Mouse (Mus musculus): Measurements from ENCODE around the gene Clcn2. TPM values are rescaled to one million over a fixed set of nuclear protein-coding genes. Genes with fewer than 3 reads are reported as not detected.

Gene Clcn2
- polyA plus RNA-seq, 1 experiment from 2014 or later: 18.7 TPM

GRCm38 (mm10) chr16:20703699-20704400 is 13.7 kb downstream of the Clcn2 start:
- Histone ChIP-seq H3K9me3 (ENCODE audit: low read length) (no peaks in the 10 kb centered on the region), H3K27ac (ENCODE audit: low read length) (no peak overlapping the region), H3K27me3 (ENCODE audit: insufficient read depth, low read length) (no peaks in the 10 kb centered on the region), H3K9ac (replicated peaks; ENCODE audit: low read length) (no peak overlapping the region), H3K4me3 (ENCODE audit: low read length) (no peak overlapping the region), H3K4me1 (ENCODE audit: insufficient read depth, low read length) (peaks cover 17% of the 10 kb centered on the region), H3K4me2 (replicated peaks; ENCODE audit: low read depth, low read length) (no peak overlapping the region), H3K36me3 (ENCODE audit: insufficient read depth, low read length) (peaks cover 15% of the 10 kb centered on the region)
- WGBS: 89% methylated on average over 6 of the region's 6 CpGs
- no peak for ATAC-seq (ENCODE audit: low FRiP score, low TSS enrichment)

GRCm38 (mm10) chr16:20703071-20703470 is 14.5 kb downstream of the Clcn2 start:
- no peak overlapping the region for H3K4me2 ChIP-seq (replicated peaks; ENCODE audit: low read depth, low read length)
- no peak for ATAC-seq (ENCODE audit: low FRiP score, low TSS enrichment)
- peaks cover 12% of the 10 kb centered on the region for H3K36me3 ChIP-seq (ENCODE audit: insufficient read depth, low read length)
- H3K4me3 ChIP-seq (ENCODE audit: low read length): no peak overlapping the region
- 88% methylated on average over 10 of the region's 10 CpGs for whole genome bisulfite sequencing
- H3K9ac ChIP-seq (replicated peaks; ENCODE audit: low read length): no peak overlapping the region
- H3K27me3 ChIP-seq (ENCODE audit: insufficient read depth, low read length): no peaks in the 10 kb centered on the region
- H3K27ac ChIP-seq (ENCODE audit: low read length): no peak overlapping the region
- H3K4me1 ChIP-seq (ENCODE audit: insufficient read depth, low read length): peaks cover 17% of the 10 kb centered on the region
- H3K9me3 ChIP-seq (ENCODE audit: low read length): no peaks in the 10 kb centered on the region

- Histone ChIP-seq H3K4me3 (ENCODE audit: low read length) (no peak overlapping the region), H3K36me3 (ENCODE audit: insufficient read depth, low read length) (peaks cover 7% of the 10 kb centered on the region), H3K9ac (replicated peaks; ENCODE audit: low read length) (peak overlapping the region; percentile 64; the same call in 1 of the 2 replicates), H3K4me2 (replicated peaks; ENCODE audit: low read depth, low read length) (peak overlapping the region; percentile 32), H3K4me1 (ENCODE audit: insufficient read depth, low read length) (peaks cover 17% of the 10 kb centered on the region), H3K27me3 (ENCODE audit: insufficient read depth, low read length) (no peaks in the 10 kb centered on the region), H3K27ac (ENCODE audit: low read length) (peak overlapping the region; percentile 84), H3K9me3 (ENCODE audit: low read length) (no peaks in the 10 kb centered on the region)
- peak; percentile 73 for ATAC-seq (ENCODE audit: low FRiP score, low TSS enrichment)
- 5% methylated on average over 8 of the region's 8 CpGs for WGBS
Measured at GRCm38 (mm10) chr16:20702522-20702893, 15.0 kb downstream of the Clcn2 start.

- 16% methylated on average over 12 of the region's 12 CpGs for whole genome bisulfite sequencing
- Histone ChIP-seq H3K9me3 (ENCODE audit: low read length) (no peaks in the 10 kb centered on the region), H3K4me1 (ENCODE audit: insufficient read depth, low read length) (peaks cover 17% of the 10 kb centered on the region), H3K27ac (ENCODE audit: low read length) (peak overlapping the region; percentile 84), H3K9ac (replicated peaks; ENCODE audit: low read length) (peak overlapping the region; percentile 64), H3K36me3 (ENCODE audit: insufficient read depth, low read length) (peaks cover 4% of the 10 kb centered on the region; the same call in 1 of the 2 replicates), H3K4me2 (replicated peaks; ENCODE audit: low read depth, low read length) (peak overlapping the region; percentile 32), H3K4me3 (ENCODE audit: low read length) (no peak overlapping the region), H3K27me3 (ENCODE audit: insufficient read depth, low read length) (no peaks in the 10 kb centered on the region)
- ATAC-seq (ENCODE audit: low FRiP score, low TSS enrichment): peak; percentile 56
Measured at GRCm38 (mm10) chr16:20701729-20702521, 15.6 kb downstream of the Clcn2 start.

GRCm38 (mm10) chr16:20701316-20701715 is 16.2 kb downstream of the Clcn2 start:
- ATAC-seq (ENCODE audit: low FRiP score, low TSS enrichment): peak; percentile 72
- 30% methylated on average over 7 of the region's 7 CpGs for WGBS
- Histone ChIP-seq H3K36me3 (ENCODE audit: insufficient read depth, low read length) (peaks cover 4% of the 10 kb centered on the region; the same call in 1 of the 2 replicates), H3K4me3 (ENCODE audit: low read length) (no peak overlapping the region), H3K9me3 (ENCODE audit: low read length) (no peaks in the 10 kb centered on the region), H3K27me3 (ENCODE audit: insufficient read depth, low read length) (no peaks in the 10 kb centered on the region), H3K27ac (ENCODE audit: low read length) (peak overlapping the region; percentile 84), H3K4me2 (replicated peaks; ENCODE audit: low read depth, low read length) (no peak overlapping the region), H3K9ac (replicated peaks; ENCODE audit: low read length) (peak overlapping the region; percentile 64), H3K4me1 (ENCODE audit: insufficient read depth, low read length) (peaks cover 18% of the 10 kb centered on the region)

- no peak overlapping the region for H3K4me2 ChIP-seq (replicated peaks; ENCODE audit: low read depth, low read length)
- H3K4me1 ChIP-seq (ENCODE audit: insufficient read depth, low read length): peaks cover 30% of the 10 kb centered on the region
- H3K27ac ChIP-seq (ENCODE audit: low read length): no peak overlapping the region
- ATAC-seq (ENCODE audit: low FRiP score, low TSS enrichment): no peak
- no peak overlapping the region for H3K4me3 ChIP-seq (ENCODE audit: low read length)
- no peaks in the 10 kb centered on the region for H3K9me3 ChIP-seq (ENCODE audit: low read length)
- WGBS: 51% methylated on average over 5 of the region's 5 CpGs
- no peak overlapping the region for H3K9ac ChIP-seq (replicated peaks; ENCODE audit: low read length)
- H3K27me3 ChIP-seq (ENCODE audit: insufficient read depth, low read length): no peaks in the 10 kb centered on the region
- H3K36me3 ChIP-seq (ENCODE audit: insufficient read depth, low read length): no peaks in the 10 kb centered on the region
Measured at GRCm38 (mm10) chr16:20700036-20700435, 17.5 kb downstream of the Clcn2 start.

- Histone ChIP-seq H3K9ac (replicated peaks; ENCODE audit: low read length) (no peak overlapping the region), H3K9me3 (ENCODE audit: low read length) (no peaks in the 10 kb centered on the region), H3K4me3 (ENCODE audit: low read length) (no peak overlapping the region), H3K27me3 (ENCODE audit: insufficient read depth, low read length) (no peaks in the 10 kb centered on the region), H3K4me2 (replicated peaks; ENCODE audit: low read depth, low read length) (no peak overlapping the region), H3K4me1 (ENCODE audit: insufficient read depth, low read length) (peaks cover 35% of the 10 kb centered on the region), H3K36me3 (ENCODE audit: insufficient read depth, low read length) (no peaks in the 10 kb centered on the region), H3K27ac (ENCODE audit: low read length) (no peak overlapping the region)
- 81% methylated on average over 5 of the region's 5 CpGs for WGBS
- ATAC-seq (ENCODE audit: low FRiP score, low TSS enrichment): no peak
Measured at GRCm38 (mm10) chr16:20699266-20699665, 18.3 kb downstream of the Clcn2 start.

- Histone ChIP-seq H3K36me3 (ENCODE audit: insufficient read depth, low read length) (peaks cover 12% of the 10 kb centered on the region; the same call in 1 of the 2 replicates), H3K27me3 (ENCODE audit: insufficient read depth, low read length) (no peaks in the 10 kb centered on the region), H3K4me3 (ENCODE audit: low read length) (peak overlapping the region; percentile 40), H3K4me2 (replicated peaks; ENCODE audit: low read depth, low read length) (peak overlapping the region; percentile 59), H3K9me3 (ENCODE audit: low read length) (no peaks in the 10 kb centered on the region), H3K4me1 (ENCODE audit: insufficient read depth, low read length) (peaks cover 31% of the 10 kb centered on the region), H3K27ac (ENCODE audit: low read length) (no peak overlapping the region), H3K9ac (replicated peaks; ENCODE audit: low read length) (peak overlapping the region; percentile 47)
- peak; percentile 66 for ATAC-seq (ENCODE audit: low FRiP score, low TSS enrichment)
- 2% methylated on average over 46 of the region's 46 CpGs for WGBS
Measured at GRCm38 (mm10) chr16:20695622-20696323, 21.8 kb downstream of the Clcn2 start.

GRCm38 (mm10) chr16:20694781-20695180 is 22.8 kb downstream of the Clcn2 start:
- WGBS: 78% methylated on average over 8 of the region's 8 CpGs
- Histone ChIP-seq H3K36me3 (ENCODE audit: insufficient read depth, low read length) (peaks cover 20% of the 10 kb centered on the region), H3K27ac (ENCODE audit: low read length) (0 out of 2 replicates have a peak overlapping the region, but pooled peaks have one; percentile 8), H3K27me3 (ENCODE audit: insufficient read depth, low read length) (no peaks in the 10 kb centered on the region), H3K9ac (replicated peaks; ENCODE audit: low read length) (no peak overlapping the region), H3K4me2 (replicated peaks; ENCODE audit: low read depth, low read length) (peak overlapping the region; percentile 59), H3K9me3 (ENCODE audit: low read length) (no peaks in the 10 kb centered on the region), H3K4me1 (ENCODE audit: insufficient read depth, low read length) (peaks cover 31% of the 10 kb centered on the region), H3K4me3 (ENCODE audit: low read length) (peak overlapping the region; percentile 9; the same call in 1 of the 2 replicates)
- ATAC-seq (ENCODE audit: low FRiP score, low TSS enrichment): no peak
